Mouse (Mus musculus) CH12.LX (cell line): ENCODE measurements around the gene Tmc4.

Experiments
- CTCF ChIP-seq, 2 experiments: IDR thresholded peaks in 1 of 2; conservative IDR thresholded peaks in 1 of 2; 2 replicates each; pipeline ENCODE4 v1.5.1; 2011 to 2012; ENCODE audit warnings: low read depth in 2 of 2, low read length in 2 of 2, improper control_type of control experiment in 1 of 2, inconsistent platforms in 1 of 2, mild to moderate bottlenecking in 1 of 2, moderate library complexity in 1 of 2
- EP300 ChIP-seq: IDR thresholded peaks from 2 replicates; pipeline ENCODE4 v1.6.1; 2011; ENCODE audit warnings: low read length, improper control_type of control experiment
- GABPA ChIP-seq: IDR thresholded peaks from 2 replicates; pipeline ENCODE4 v1.6.1; 2012; ENCODE audit warnings: low read depth, low read length, improper control_type of control experiment, inconsistent platforms; ENCODE audit not compliant: insufficient replicate concordance
- JUND ChIP-seq: conservative IDR thresholded peaks from 2 replicates; pipeline ENCODE4 v1.6.1; 2011; ENCODE audit warnings: low read depth, low read length, improper control_type of control experiment
- MEF2A ChIP-seq: IDR thresholded peaks from 2 replicates; pipeline ENCODE4 v1.6.1; 2014; ENCODE audit warnings: low read depth, mild to moderate bottlenecking, inconsistent platforms, low read length, improper control_type of control experiment, borderline replicate concordance
- PAX5 ChIP-seq: IDR thresholded peaks from 2 replicates; pipeline ENCODE4 v1.6.1; 2012; ENCODE audit warnings: low read length, inconsistent platforms, mixed read lengths
- POLR2A ChIP-seq: IDR thresholded peaks from 2 replicates; pipeline ENCODE4 v1.6.1; 2011; ENCODE audit warnings: low read depth, mild to moderate bottlenecking, improper control_type of control experiment, low read length
- SMC3 ChIP-seq: IDR thresholded peaks from 2 replicates; pipeline ENCODE4 v1.6.1; 2011; ENCODE audit warnings: low read depth, low read length, improper control_type of control experiment
- USF1 ChIP-seq: IDR thresholded peaks from 2 replicates; pipeline ENCODE4 v1.6.1; 2014; ENCODE audit warnings: low read depth, mild to moderate bottlenecking, inconsistent platforms, low read length, improper control_type of control experiment
- USF2 ChIP-seq: conservative IDR thresholded peaks from 2 replicates; pipeline ENCODE4 v1.6.1; 2011; ENCODE audit warnings: low read depth, low read length, improper control_type of control experiment
- ZC3H11A ChIP-seq: IDR thresholded peaks from 2 replicates; pipeline ENCODE4 v1.6.1; 2012; ENCODE audit warnings: low read depth, mild to moderate bottlenecking, inconsistent platforms, low read length, improper control_type of control experiment
- ZNF384 ChIP-seq: IDR thresholded peaks from 2 replicates; pipeline ENCODE4 v1.6.1; 2012; ENCODE audit warnings: low read depth, low read length, improper control_type of control experiment, inconsistent platforms

GRCm38 (mm10) chr7:3646641-3647040, 30.7 kb downstream of the Tmc4 start:
- TF ChIP-seq USF1 (no peak), SMC3 (no peak), POLR2A (no peak), CTCF (conservative IDR thresholded peaks at IDR 0.05 in 1 of 2, IDR thresholded peaks at IDR 0.05 in 1 of 2; ENCODE audit: low read depth in 2 of 2, low read length in 2 of 2) (no peak), PAX5 (no peak), JUND (no peak), EP300 (no peak), ZC3H11A (no peak), ZNF384 (no peak), MEF2A (no peak), USF2 (no peak), GABPA (no peak)
